Mouse (Mus musculus): ENCODE results near the gene Scpep1.

DNA sequence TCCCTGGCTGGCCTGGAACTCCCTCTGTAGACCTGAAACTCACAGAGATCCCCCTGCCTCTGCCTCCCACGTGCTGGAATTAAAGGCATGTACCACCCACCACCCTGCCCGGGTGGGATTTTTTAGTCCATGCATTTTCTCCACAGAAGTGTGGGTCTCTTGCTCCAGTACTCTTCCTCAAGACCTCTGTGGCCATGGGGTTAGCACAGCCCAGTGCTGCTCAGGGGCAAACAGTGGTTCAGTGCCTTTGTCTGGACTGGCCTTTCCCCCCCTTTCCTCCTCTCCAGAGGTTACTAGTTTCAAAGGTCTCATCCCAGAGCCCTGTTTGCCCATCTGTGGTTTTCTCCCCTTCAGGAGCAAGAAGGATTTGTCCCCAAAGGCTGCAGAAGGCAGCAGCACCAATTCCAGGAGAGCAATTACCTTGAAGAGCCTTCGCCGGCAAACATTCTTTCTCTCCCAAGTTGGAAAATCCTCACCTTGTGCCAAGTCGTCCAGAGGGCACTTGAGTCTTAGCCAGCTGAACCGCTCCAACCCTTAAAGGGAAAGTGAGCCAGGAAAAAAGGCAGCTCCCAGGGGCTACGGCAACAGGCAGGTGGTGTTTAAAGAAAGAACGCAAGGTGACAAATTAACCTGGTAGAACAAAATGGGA, 45.8 kb downstream of the Scpep1 start:
- TF ChIP-seq POLR2A (IDR thresholded peaks at IDR 0.05; ENCODE audit: borderline replicate concordance, control insufficient read depth, low read depth, low read length) (no peak), CTCF (IDR thresholded peaks at IDR 0.05; ENCODE audit: control insufficient read depth, insufficient read depth, low read length) (no peak)
